Mouse (Mus musculus) limb, embryonic 10.5 days (tissue): ENCODE measurements around the gene Selenov. TPM values are rescaled to one million over a fixed set of nuclear protein-coding genes. Genes with fewer than 3 reads are reported as not detected.

Experiments
- DNase-seq: peaks from one replicate; pipeline ENCODE4 v3.0.0-alpha.2; 2017; ENCODE audit warnings: low spot score
- H3K27ac ChIP-seq: fragments of 300-500 bp; sonication (generic); 2 replicates; pipeline ENCODE4 v1.5.1; 2016; ENCODE audit warnings: mild to moderate bottlenecking
- H3K27me3 ChIP-seq: fragments of 300-500 bp; sonication (generic); 2 replicates; pipeline ENCODE4 v1.6.1; 2016; ENCODE audit warnings: low read depth, mild to moderate bottlenecking; ENCODE audit not compliant: poor library complexity, severe bottlenecking
- H3K36me3 ChIP-seq: fragments of 300-500 bp; sonication (generic); 2 replicates; pipeline ENCODE4 v1.6.1; 2016; ENCODE audit warnings: mild to moderate bottlenecking, moderate library complexity
- H3K4me1 ChIP-seq: fragments of 300-500 bp; sonication (generic); 2 replicates; pipeline ENCODE4 v1.6.1; 2016
- H3K4me3 ChIP-seq: fragments of 300-500 bp; sonication (generic); 2 replicates; pipeline ENCODE4 v1.5.1; 2016; ENCODE audit warnings: mild to moderate bottlenecking, moderate library complexity
- H3K9me3 ChIP-seq: fragments of 300-500 bp; sonication (generic); replicated peaks from 2 replicates; pipeline ENCODE4 v1.6.1; 2016; ENCODE audit warnings: mild to moderate bottlenecking
- WGBS: fragments of 180-500 bp; shearing (Covaris S2); methylation state at CpG from one replicate; pipeline ENCODE4 v1.1.7; 2016; 5-methylcytosine and 5-hydroxymethylcytosine counted together
- polyA plus RNA-seq: library from polyadenylated mRNA; unstranded; fragments of >200 nt; fragmentation: Nextera tagmentation; extraction: Ambion mirVana; gene quantifications from 2 replicates; pipeline ENCODE4 v1.2.1, GENCODE M21; 2016

Selenov gene
- polyA plus RNA-seq, 1 experiment from 2014 or later: not detected

- peaks cover 20% of the 10 kb centered on the region for H3K4me1 ChIP-seq
- H3K36me3 ChIP-seq: peaks cover 68% of the 10 kb centered on the region
- H3K4me3 ChIP-seq: peak within 1 kb of the TSS; percentile 84
- peak within 1 kb of the TSS; percentile 93 for H3K27ac ChIP-seq
- H3K27me3 ChIP-seq: no peaks in the 10 kb centered on the region
- under 1% methylated on average over 45 of the region's 45 CpGs for whole genome bisulfite sequencing
- peak; percentile 96 for DNase-seq
- H3K9me3 ChIP-seq: no peaks in the 10 kb centered on the region
Measured at GRCm38 (mm10) chr7:28311926-28312543, 21.0 kb upstream of the Selenov start, which contains the start of gene Timm50. TSS of gene Timm50 (minus strand) at chr7:28312072.

GRCm38 (mm10) chr7:28311151-28311925 lies 20.4 kb upstream of the Selenov start:
- peaks cover 68% of the 10 kb centered on the region for H3K36me3 ChIP-seq
- H3K27ac ChIP-seq: peak overlapping the region; percentile 93
- 6% methylated on average over 35 of the region's 35 CpGs for WGBS
- H3K4me3 ChIP-seq: peak overlapping the region; percentile 84
- DNase-seq: no peak
- peaks cover 20% of the 10 kb centered on the region for H3K4me1 ChIP-seq
- H3K9me3 ChIP-seq: no peaks in the 10 kb centered on the region
- H3K27me3 ChIP-seq: no peaks in the 10 kb centered on the region

DNA sequence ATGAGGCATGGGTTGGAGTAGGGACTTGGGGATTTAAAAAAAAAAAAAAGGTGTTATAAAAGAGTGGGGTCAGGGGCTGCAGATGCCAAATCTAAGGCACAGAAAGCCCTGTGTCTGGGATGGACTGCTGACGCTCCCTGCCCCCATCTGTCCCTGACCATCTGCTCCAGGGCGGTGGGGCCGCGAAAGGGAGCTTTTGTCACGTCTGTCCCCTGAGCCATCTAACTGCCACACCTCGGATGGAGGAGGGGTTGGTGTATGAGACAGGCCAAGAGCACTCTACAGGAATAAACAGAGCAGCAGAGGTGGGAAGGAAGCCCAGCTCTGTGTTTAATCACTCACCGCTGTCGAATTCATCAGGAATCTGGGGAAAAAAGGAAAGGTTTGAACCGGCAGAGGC lies 18.8 kb upstream of the Selenov start:
- H3K36me3 ChIP-seq: peaks cover 68% of the 10 kb centered on the region
- H3K4me1 ChIP-seq: peaks cover 20% of the 10 kb centered on the region
- 38% methylated on average over 9 of the region's 9 CpGs for WGBS
- DNase-seq: no peak
- no peak overlapping the region for H3K4me3 ChIP-seq
- no peaks in the 10 kb centered on the region for H3K9me3 ChIP-seq
- H3K27me3 ChIP-seq: no peaks in the 10 kb centered on the region
- H3K27ac ChIP-seq: no peak overlapping the region

DNA sequence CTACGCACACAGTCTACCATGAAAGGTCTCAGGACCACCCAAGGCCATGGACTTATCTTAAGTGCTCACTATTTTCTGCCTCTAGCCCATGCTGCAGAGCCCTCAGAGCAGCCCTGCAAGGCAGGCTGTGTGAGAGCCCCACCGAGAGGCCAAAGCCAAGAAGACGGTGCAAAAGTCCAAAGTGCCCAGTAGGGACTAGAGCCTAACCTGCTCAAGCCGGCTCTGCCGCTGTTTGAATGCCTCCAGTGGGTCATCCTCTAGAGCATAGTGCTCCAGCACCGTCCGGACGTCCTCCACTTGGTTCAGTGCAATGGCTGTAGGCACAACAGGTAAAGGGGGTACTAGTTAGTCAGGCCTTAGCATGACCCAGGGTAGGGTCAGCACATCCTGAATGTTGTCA lies 15.2 kb upstream of the Selenov start:
- no peaks in the 10 kb centered on the region for H3K9me3 ChIP-seq
- peaks cover 34% of the 10 kb centered on the region for H3K4me1 ChIP-seq
- no peak overlapping the region for H3K4me3 ChIP-seq
- peaks cover 25% of the 10 kb centered on the region for H3K27me3 ChIP-seq
- 93% methylated on average over 8 of the region's 8 CpGs for WGBS
- no peak for DNase-seq
- peaks cover 68% of the 10 kb centered on the region for H3K36me3 ChIP-seq
- H3K27ac ChIP-seq: no peak overlapping the region

- WGBS: 93% methylated on average over 10 of the region's 10 CpGs
- Histone ChIP-seq H3K27ac (no peak overlapping the region), H3K9me3 (no peaks in the 10 kb centered on the region), H3K4me3 (no peak overlapping the region), H3K4me1 (peaks cover 31% of the 10 kb centered on the region), H3K27me3 (peaks cover 31% of the 10 kb centered on the region), H3K36me3 (peaks cover 68% of the 10 kb centered on the region)
- no peak for DNase-seq
Measured at GRCm38 (mm10) chr7:28305641-28306040, 14.7 kb upstream of the Selenov start.

- H3K27ac ChIP-seq: peak within 1 kb of the TSS; percentile 50
- under 1% methylated on average over 30 of the region's 30 CpGs for WGBS
Measured at GRCm38 (mm10) chr7:28301616-28302433, 10.8 kb upstream of the Selenov start, which contains the start of gene Dll3. TSS of gene Dll3 (minus strand) at chr7:28302238.

DNA sequence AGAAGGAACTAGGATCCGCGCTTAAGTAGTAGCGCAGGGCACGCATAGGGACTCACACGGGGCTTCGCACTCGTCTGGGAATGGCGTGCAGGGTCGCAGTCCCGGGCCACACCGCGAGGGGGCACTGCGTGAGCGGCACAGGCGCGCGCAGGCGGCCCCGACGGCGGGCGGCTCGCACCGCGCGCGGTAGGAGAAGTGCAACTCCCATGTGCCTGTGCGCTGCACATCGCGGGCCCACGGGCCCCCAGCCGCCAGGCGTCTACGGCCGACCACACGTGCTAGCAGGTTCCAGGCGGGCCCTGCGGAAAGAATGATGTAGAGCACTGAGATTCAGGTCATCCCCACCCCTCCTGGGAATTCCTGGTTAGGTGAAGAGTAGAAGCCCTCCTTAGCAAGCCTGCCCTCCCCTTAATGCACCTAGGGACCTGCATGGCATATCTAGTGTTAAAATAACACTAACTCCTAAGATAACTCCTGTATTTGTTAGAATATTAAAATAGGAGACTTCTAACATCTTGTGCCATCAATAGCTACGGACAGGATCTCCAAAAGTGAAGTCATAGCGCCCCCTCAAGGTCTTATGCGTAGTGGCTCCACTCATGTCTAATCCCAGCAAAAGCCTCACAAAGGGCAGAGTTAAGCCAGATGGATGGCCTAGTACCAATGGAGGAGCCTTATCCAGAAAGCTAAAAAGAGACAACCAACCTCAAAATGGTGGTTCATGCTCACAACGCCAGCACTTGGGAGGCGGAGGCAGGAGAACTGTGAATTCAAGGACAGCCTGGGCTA lies 8.0 kb upstream of the Selenov start:
- no peaks in the 10 kb centered on the region for H3K9me3 ChIP-seq
- H3K27ac ChIP-seq: peak overlapping the region; percentile 36
- WGBS: 37% methylated on average over 43 of the region's 43 CpGs
- peak; percentile 47 for DNase-seq
- H3K4me1 ChIP-seq: peaks cover 34% of the 10 kb centered on the region
- peaks cover 3% of the 10 kb centered on the region for H3K36me3 ChIP-seq
- H3K4me3 ChIP-seq: peak overlapping the region; percentile 32
- peaks cover 97% of the 10 kb centered on the region for H3K27me3 ChIP-seq

More at GRCm38 (mm10) chr7:28301616-28302433, 10.8 kb upstream of the Selenov start, which contains the start of gene Dll3:
- no peaks in the 10 kb centered on the region for H3K9me3 ChIP-seq
- H3K4me1 ChIP-seq: peaks cover 27% of the 10 kb centered on the region
- H3K36me3 ChIP-seq: peaks cover 30% of the 10 kb centered on the region
- H3K4me3 ChIP-seq: peak within 1 kb of the TSS; percentile 48
- peaks cover 69% of the 10 kb centered on the region for H3K27me3 ChIP-seq
- DNase-seq: peak; percentile 83

GRCm38 (mm10) chr7:28294481-28294880 lies 3.5 kb upstream of the Selenov start:
- DNase-seq: peak; percentile 84
- Histone ChIP-seq H3K4me3 (peak overlapping the region; percentile 59), H3K36me3 (no peaks in the 10 kb centered on the region), H3K27ac (peak overlapping the region; percentile 69), H3K4me1 (peaks cover 27% of the 10 kb centered on the region), H3K27me3 (peaks cover 100% of the 10 kb centered on the region), H3K9me3 (no peaks in the 10 kb centered on the region)
- 16% methylated on average over 63 of the region's 63 CpGs for WGBS

GRCm38 (mm10) chr7:28290165-28290564 lies 821 bp downstream of the Selenov start:
- peak; percentile 46 for DNase-seq
- H3K27ac ChIP-seq: no peak overlapping the region
- under 1% methylated on average over 18 of the region's 18 CpGs for WGBS

DNA sequence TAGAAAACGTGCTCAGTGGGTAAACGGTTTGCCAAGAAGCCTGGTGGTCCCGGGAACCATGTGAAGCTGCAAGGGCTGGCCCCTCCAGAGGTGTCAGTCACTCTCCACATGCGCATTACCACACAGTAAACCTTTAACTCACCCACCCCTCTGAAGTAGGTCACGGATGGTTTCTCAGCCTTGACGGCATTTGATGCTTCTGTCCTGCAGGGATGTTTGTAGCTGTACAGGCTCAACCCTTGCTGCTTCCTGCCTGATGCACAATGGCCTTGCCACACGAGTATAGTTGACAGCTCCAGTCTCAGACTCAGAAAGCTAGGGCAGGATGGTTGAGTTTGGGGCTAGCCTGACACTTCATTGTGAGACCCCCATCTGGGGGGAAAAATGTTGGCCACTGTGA lies 10.4 kb downstream of the Selenov start:
- 75% methylated on average over 7 of the region's 7 CpGs for WGBS
- Histone ChIP-seq H3K36me3 (no peaks in the 10 kb centered on the region), H3K4me1 (peaks cover 7% of the 10 kb centered on the region), H3K27me3 (no peaks in the 10 kb centered on the region), H3K4me3 (no peak overlapping the region), H3K9me3 (no peaks in the 10 kb centered on the region), H3K27ac (no peak overlapping the region)
- DNase-seq: no peak

More at GRCm38 (mm10) chr7:28290165-28290564, 821 bp downstream of the Selenov start:
- H3K36me3 ChIP-seq: no peaks in the 10 kb centered on the region
- no peaks in the 10 kb centered on the region for H3K9me3 ChIP-seq
- peaks cover 25% of the 10 kb centered on the region for H3K4me1 ChIP-seq
- H3K27me3 ChIP-seq: peaks cover 86% of the 10 kb centered on the region
- H3K4me3 ChIP-seq: peak overlapping the region; percentile 44

GRCm38 (mm10) chr7:28278279-28278652 lies 12.7 kb downstream of the Selenov start:
- 85% methylated on average over 7 of the region's 7 CpGs for WGBS
- no peak for DNase-seq
- peak overlapping the region; percentile 67 for H3K4me3 ChIP-seq
- no peaks in the 10 kb centered on the region for H3K27me3 ChIP-seq
- H3K36me3 ChIP-seq: peaks cover 5% of the 10 kb centered on the region; the same call in 1 of the 2 replicates
- peaks cover 7% of the 10 kb centered on the region for H3K4me1 ChIP-seq
- H3K9me3 ChIP-seq: no peaks in the 10 kb centered on the region
- H3K27ac ChIP-seq: peak overlapping the region; percentile 93
